Mouse (Mus musculus) myocyte (in vitro differentiated cells): ENCODE measurements around the gene Mlxipl. TPM values are rescaled to one million over a fixed set of nuclear protein-coding genes. Genes with fewer than 3 reads are reported as not detected.

Source experiments
- H3K27me3 ChIP-seq: one replicate; pipeline ENCODE4 v1.6.1; 2011; ENCODE audit not compliant: control insufficient read depth, insufficient read depth, insufficient read length
- H3K36me3 ChIP-seq: one replicate; pipeline ENCODE4 v1.6.1; 2011; ENCODE audit not compliant: control insufficient read depth, insufficient read depth
- H3K4me2 ChIP-seq: one replicate; pipeline ENCODE4 v1.6.1; 2011; ENCODE audit warnings: low read depth, control low read depth
- H3K4me3 ChIP-seq: one replicate; pipeline ENCODE4 v1.5.1; 2011; ENCODE audit warnings: mild to moderate bottlenecking, control low read depth, moderate library complexity
- H3K79me2 ChIP-seq: one replicate; pipeline ENCODE4 v1.6.1; 2011; ENCODE audit not compliant: control insufficient read depth, insufficient read depth
- H3ac ChIP-seq: one replicate; pipeline ENCODE4 v1.6.1; 2011; ENCODE audit not compliant: control insufficient read depth, insufficient read length
- CEBPB ChIP-seq: IDR thresholded peaks from 2 replicates; pipeline ENCODE4 v1.6.1; 2011; ENCODE audit warnings: mild to moderate bottlenecking, moderate library complexity; ENCODE audit not compliant: poor library complexity, insufficient read depth, severe bottlenecking
- E2F4 ChIP-seq: IDR thresholded peaks from one replicate; pipeline ENCODE4 v1.6.1; 2011; ENCODE audit warnings: mild to moderate bottlenecking, control low read depth, moderate library complexity; ENCODE audit not compliant: insufficient read depth
- MAX ChIP-seq: IDR thresholded peaks from one replicate; pipeline ENCODE4 v1.6.1; 2011; ENCODE audit warnings: low read depth, mild to moderate bottlenecking, control low read depth
- MYOD1 ChIP-seq, 3 experiments: IDR thresholded peaks; one replicate each; pipeline ENCODE4 v1.6.1; 2011; ENCODE audit warnings: control low read depth in 2 of 3, low read depth in 2 of 3, mild to moderate bottlenecking in 2 of 3, moderate library complexity in 1 of 3; ENCODE audit not compliant: insufficient read length in 2 of 3, control insufficient read depth in 1 of 3
- MYOG ChIP-seq, 3 experiments: IDR thresholded peaks; one replicate each; pipeline ENCODE4 v1.6.1; 2011; ENCODE audit warnings: control low read depth in 2 of 3, low read depth in 2 of 3, mild to moderate bottlenecking in 2 of 3; ENCODE audit not compliant: insufficient read length in 2 of 3, control insufficient read depth in 1 of 3, insufficient read depth in 1 of 3
- POLR2A ChIP-seq: IDR thresholded peaks from one replicate; pipeline ENCODE4 v1.6.1; 2011; ENCODE audit warnings: low read depth, mild to moderate bottlenecking, control low read depth, moderate library complexity; ENCODE audit not compliant: insufficient read length
- POLR2AphosphoS2 ChIP-seq: IDR thresholded peaks from one replicate; pipeline ENCODE4 v1.6.1; 2011; ENCODE audit warnings: low read depth, control low read depth; ENCODE audit not compliant: insufficient read length
- REST ChIP-seq: IDR thresholded peaks from one replicate; pipeline ENCODE4 v1.6.1; 2011; ENCODE audit warnings: mild to moderate bottlenecking, control low read depth, moderate library complexity; ENCODE audit not compliant: insufficient read depth, insufficient read length
- SRF ChIP-seq: IDR thresholded peaks from one replicate; pipeline ENCODE4 v1.6.1; 2011; ENCODE audit warnings: low read depth; ENCODE audit not compliant: control insufficient read depth, insufficient read length
- TCF12 ChIP-seq: IDR thresholded peaks from one replicate; pipeline ENCODE4 v1.6.1; 2011; ENCODE audit warnings: mild to moderate bottlenecking, control low read depth; ENCODE audit not compliant: poor library complexity, insufficient read depth, severe bottlenecking
- TCF3 ChIP-seq: IDR thresholded peaks from one replicate; pipeline ENCODE4 v1.6.1; 2011; ENCODE audit warnings: low read depth, control low read depth; ENCODE audit not compliant: insufficient read length
- USF1 ChIP-seq: IDR thresholded peaks from one replicate; pipeline ENCODE4 v1.6.1; 2011; ENCODE audit warnings: low read depth, mild to moderate bottlenecking, control low read depth, moderate library complexity
- polyA plus RNA-seq: library from polyadenylated mRNA; unstranded; fragments of >200 nt; fragmentation: generic; extraction: Trizol; gene quantifications from one replicate; pipeline ENCODE4 v1.2.1, GENCODE M21; 2012; ENCODE audit warnings: missing spikeins

Mlxipl gene
- polyA plus RNA-seq, 1 experiment: not detected

DNA sequence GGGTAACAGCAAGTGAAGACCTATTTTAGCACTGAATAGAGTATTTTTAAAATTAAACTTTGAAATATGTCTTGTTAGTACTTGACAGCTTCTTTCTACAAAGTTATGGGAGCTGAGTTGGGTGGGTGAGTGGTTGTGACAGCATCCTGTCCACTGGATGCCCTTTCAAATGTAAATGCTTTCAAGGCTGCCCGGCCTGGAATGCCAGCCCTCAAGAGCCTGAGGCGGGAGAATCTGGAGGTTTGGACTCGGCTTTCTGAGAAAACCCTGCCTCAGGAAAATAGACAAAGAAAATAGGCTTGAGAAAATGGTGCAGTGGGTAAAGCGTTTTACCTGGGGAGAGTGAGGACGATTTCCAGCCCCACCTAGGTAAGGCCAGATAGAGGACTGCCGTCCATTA is 92.1 kb downstream of the Mlxipl start:
- Histone ChIP-seq H3K4me2 (no peak overlapping the region), H3K79me2 (no peaks in the 10 kb centered on the region), H3K4me3 (no peak overlapping the region), H3K36me3 (peaks cover 20% of the 10 kb centered on the region), H3ac (no peak overlapping the region), H3K27me3 (no peaks in the 10 kb centered on the region)
- TF ChIP-seq MYOD1 (IDR thresholded peaks at IDR 0.05; ENCODE audit: control insufficient read depth in 1 of 3, insufficient read length in 2 of 3, low read depth in 2 of 3) (no peak), CEBPB (no peak)

DNA sequence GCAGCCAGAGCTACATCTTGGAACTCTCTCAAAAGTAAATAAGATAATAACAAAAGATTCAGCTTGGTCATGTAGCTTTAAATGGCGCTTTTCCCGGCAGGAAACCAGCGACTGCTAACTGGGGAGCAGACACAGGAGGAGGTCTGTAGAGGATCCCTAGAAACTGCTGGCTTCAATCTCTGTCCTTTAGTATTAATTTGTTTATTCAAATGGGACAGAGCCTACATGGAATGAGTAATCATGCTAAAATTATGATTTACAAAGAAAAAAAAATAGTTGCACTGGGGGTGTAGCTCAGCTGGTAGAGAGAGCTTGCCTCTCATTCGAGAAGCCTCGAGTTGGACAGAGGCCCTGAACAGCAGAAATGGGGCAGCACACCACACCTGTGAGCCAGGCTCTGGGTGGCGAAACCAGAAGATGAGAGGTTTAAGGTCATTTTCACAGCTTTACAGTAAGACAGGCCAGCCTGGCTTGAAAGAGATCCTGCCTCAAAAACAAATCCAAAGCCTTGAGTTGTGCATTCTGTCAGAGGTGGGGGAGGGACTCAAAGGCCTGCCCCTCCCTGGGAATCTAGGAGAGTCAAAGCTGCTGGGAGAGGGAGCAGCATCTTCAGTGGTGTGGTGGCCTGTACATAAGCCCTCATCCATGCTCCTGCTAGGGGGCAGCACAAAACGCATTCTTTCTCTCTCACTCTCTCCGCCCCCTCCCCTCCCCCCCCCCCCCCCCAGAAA is 93.6 kb downstream of the Mlxipl start:
- Histone ChIP-seq H3K36me3 (peaks cover 20% of the 10 kb centered on the region), H3K4me2 (no peak overlapping the region), H3ac (no peak overlapping the region), H3K4me3 (no peak overlapping the region), H3K27me3 (no peaks in the 10 kb centered on the region), H3K79me2 (peaks cover 6% of the 10 kb centered on the region)
- TF ChIP-seq POLR2A: no peak
- no peak for TF ChIP-seq CEBPB
- no peak for TF ChIP-seq REST
- TF ChIP-seq TCF12: no peak
- TF ChIP-seq USF1: no peak

DNA sequence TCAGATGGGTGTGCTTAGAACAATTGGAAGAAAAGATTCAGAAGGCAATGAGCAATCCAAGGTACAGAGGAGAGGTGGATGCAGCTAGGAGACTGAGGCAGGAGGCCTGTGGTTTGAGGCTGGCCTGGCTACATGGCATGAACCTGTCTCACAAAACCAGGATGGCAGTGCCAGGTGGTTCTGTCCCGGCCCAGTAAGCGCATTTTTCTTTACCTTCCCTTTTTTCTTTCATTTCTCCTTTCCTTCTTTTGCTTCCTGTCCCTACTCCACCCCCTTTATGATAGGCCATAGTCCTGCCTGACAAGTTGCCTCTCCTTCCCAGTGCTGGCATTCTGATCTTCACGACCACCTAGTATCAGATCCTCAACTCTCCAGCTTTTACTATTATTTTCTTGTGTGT is 95.3 kb downstream of the Mlxipl start:
- Histone ChIP-seq H3K4me3 (no peak overlapping the region), H3K36me3 (peaks cover 11% of the 10 kb centered on the region), H3K4me2 (no peak overlapping the region), H3ac (no peak overlapping the region), H3K27me3 (no peaks in the 10 kb centered on the region), H3K79me2 (peaks cover 23% of the 10 kb centered on the region)
- TF ChIP-seq TCF3 (no peak), MYOD1 (IDR thresholded peaks at IDR 0.05; ENCODE audit: control insufficient read depth in 1 of 3, insufficient read length in 2 of 3, low read depth in 2 of 3) (no peak), CEBPB (no peak), MYOG (IDR thresholded peaks at IDR 0.05; ENCODE audit: control insufficient read depth in 1 of 3, insufficient read depth in 1 of 3, insufficient read length in 2 of 3, low read depth in 2 of 3) (no peak), SRF (no peak), POLR2A (no peak), REST (no peak), E2F4 (no peak), USF1 (no peak), MAX (no peak), TCF12 (no peak), POLR2AphosphoS2 (no peak)

DNA sequence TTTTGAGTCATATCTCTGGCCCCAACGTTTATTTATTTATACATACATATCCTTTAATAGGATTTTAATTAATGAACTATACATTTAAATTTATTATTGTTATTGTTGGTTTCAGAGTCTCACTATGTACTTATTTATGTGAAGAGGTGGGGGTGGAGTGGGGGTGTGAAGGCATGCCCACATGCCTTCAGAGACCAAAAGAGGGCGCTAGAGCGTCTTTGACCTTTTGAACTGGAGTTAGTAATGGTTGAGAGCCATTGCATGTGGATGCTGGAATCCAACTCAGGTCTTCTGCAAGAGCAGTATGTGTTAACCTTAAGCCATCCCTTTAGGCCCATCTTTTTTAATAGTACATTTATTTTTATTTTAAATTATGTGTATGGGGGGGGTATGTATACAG is 95.9 kb downstream of the Mlxipl start:
- TF ChIP-seq E2F4: no peak
- TF ChIP-seq MAX: no peak
- TF ChIP-seq CEBPB: no peak
- no peak for TF ChIP-seq MYOG (IDR thresholded peaks at IDR 0.05; ENCODE audit: control insufficient read depth in 1 of 3, insufficient read depth in 1 of 3, insufficient read length in 2 of 3, low read depth in 2 of 3)
- TF ChIP-seq TCF3: no peak
- no peak for TF ChIP-seq USF1
- TF ChIP-seq REST: no peak
- no peak for TF ChIP-seq POLR2AphosphoS2
- no peak for TF ChIP-seq SRF
- TF ChIP-seq TCF12: no peak
- TF ChIP-seq POLR2A: no peak
- Histone ChIP-seq H3K27me3 (no peaks in the 10 kb centered on the region), H3ac (no peak overlapping the region), H3K36me3 (peaks cover 5% of the 10 kb centered on the region), H3K79me2 (peaks cover 29% of the 10 kb centered on the region), H3K4me2 (peak overlapping the region; percentile 82), H3K4me3 (no peak overlapping the region)

DNA sequence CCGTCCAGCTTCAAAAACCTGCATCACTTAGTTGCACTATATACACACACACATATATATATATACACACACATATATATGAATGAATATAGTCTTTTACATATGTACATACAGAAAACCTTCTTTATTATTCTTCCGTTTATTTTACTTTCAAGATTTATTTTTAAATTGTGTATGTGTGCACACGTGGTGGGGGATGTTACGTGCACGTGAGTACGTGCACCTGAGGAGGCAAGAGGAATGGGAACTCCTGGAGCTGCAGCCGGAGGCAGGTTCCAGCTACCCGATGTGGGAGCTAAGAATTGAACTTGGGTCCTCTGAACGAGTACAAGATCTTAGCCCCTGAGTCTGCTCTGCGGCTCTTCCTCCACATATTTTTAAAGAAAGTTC is 96.5 kb downstream of the Mlxipl start:
- peaks cover 35% of the 10 kb centered on the region for H3K79me2 ChIP-seq
- peak overlapping the region; percentile 93 for H3ac ChIP-seq
- peak overlapping the region; percentile 82 for H3K4me2 ChIP-seq
- H3K36me3 ChIP-seq: peaks cover 5% of the 10 kb centered on the region
- TF ChIP-seq USF1: no peak
- TF ChIP-seq TCF3: no peak
- no peak for TF ChIP-seq CEBPB
- TF ChIP-seq MYOG (IDR thresholded peaks at IDR 0.05; ENCODE audit: control insufficient read depth in 1 of 3, insufficient read depth in 1 of 3, insufficient read length in 2 of 3, low read depth in 2 of 3): no peak
- TF ChIP-seq REST: no peak
- no peak for TF ChIP-seq TCF12
- no peak for TF ChIP-seq E2F4
- TF ChIP-seq SRF: no peak
- no peak for TF ChIP-seq MAX
- no peak for TF ChIP-seq MYOD1 (IDR thresholded peaks at IDR 0.05; ENCODE audit: control insufficient read depth in 1 of 3, insufficient read length in 2 of 3, low read depth in 2 of 3)
- no peak for TF ChIP-seq POLR2A
- TF ChIP-seq POLR2AphosphoS2: no peak
- H3K4me3 ChIP-seq: peak overlapping the region; percentile 67
- no peaks in the 10 kb centered on the region for H3K27me3 ChIP-seq
